Mouse (Mus musculus): ENCODE data around the gene Kmt2a.
"Not testable (repeated sequence)": the region's sequence is repeated elsewhere in the genome, so short reads cannot be mapped to it uniquely, and the experiment has no call there.

Gene Kmt2a

DNA sequence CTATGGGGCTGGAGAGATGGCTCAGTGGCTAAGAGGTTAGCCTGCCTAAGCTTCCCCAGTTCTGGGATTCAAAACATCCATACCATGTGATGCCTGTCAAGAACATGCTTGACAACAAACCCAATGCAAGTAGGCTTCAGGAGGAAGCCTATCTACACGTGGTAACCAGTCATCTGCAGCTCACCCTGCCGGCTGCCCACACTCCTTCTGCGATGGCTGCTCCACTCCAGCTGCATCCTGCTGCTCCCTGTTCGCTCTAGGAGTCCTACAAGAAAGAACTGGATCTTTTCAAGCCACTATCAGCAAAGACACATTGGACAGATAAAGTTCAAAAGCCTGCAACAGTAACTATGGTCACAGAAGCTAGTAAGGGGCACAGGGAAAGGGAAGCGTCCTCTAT is 63.6 kb downstream of the Kmt2a start:
- no peak for DNase-seq (ENCODE audit: low spot score)

- no peak for DNase-seq (ENCODE audit: low spot score)
These were observed 66.9 kb downstream of the Kmt2a start for GRCm38 (mm10) chr9:44814179-44814578.

DNA sequence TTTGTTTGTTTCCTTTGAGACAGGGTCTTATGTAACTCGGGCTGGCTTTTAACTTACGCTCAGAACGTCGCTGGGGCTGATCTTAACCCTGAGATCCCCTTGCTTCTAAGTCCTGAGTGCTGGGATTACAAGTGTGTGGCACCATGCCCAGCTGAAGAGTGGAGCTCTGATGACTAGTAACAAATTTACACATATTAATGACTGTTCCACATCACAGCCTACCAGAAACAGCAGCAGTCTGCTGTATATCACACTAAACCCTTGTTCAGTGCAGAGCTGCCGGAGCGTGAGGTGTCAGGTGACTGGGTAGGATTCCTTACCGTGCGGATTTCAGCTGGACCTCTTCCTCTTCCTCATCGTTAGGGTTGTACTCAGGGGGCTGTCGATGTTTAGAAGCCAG is 70.8 kb downstream of the Kmt2a start:
- no peak for DNase-seq (ENCODE audit: low spot score)

GRCm38 (mm10) chr9:44807778-44808177 is 73.3 kb downstream of the Kmt2a start:
- no peak for DNase-seq (ENCODE audit: low spot score)

DNA sequence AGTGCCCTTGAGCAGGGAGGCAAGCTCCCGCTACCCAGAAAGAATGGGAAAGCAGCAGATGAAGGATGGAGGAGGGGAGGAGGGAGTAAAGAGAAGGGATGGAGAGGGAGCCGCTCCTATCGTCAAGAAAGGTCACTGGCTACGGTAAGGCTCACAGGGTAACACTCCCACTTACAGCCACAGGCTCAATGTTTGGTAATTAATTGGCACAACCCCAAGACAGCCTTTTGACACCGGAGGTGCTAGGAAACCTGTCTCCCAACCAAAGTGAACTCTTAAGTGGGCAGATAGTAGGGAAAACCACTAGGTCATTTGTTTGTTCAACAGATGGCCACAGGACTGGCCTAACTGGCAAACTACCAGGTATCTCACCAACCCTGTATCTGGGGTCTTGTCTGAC is 74.0 kb downstream of the Kmt2a start:
- DNase-seq (ENCODE audit: low spot score) = no peak

DNA sequence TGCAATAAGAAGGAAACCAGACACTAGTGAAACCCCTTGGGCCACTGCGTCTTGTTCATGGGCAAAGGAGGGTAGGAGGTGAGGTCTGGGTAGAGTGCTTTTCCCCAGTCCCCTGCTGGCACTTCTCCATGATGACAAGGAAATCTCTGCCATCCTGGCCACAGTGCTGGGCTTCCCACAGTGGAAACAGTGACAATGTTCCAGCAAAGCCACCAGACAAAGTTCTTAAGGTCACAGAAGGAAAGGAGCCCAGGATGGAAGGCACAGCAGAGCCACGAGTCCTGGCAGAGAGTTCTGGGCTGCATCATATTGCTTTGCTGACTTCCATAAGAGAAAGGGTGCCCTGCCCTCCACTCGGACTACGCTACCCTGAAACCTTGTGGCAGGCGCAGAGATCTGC is 75.6 kb downstream of the Kmt2a start:
- no peak for DNase-seq (ENCODE audit: low spot score)

- DNase-seq (ENCODE audit: low spot score) = no peak
These were observed 76.4 kb downstream of the Kmt2a start for GRCm38 (mm10) chr9:44804678-44805077.

DNA sequence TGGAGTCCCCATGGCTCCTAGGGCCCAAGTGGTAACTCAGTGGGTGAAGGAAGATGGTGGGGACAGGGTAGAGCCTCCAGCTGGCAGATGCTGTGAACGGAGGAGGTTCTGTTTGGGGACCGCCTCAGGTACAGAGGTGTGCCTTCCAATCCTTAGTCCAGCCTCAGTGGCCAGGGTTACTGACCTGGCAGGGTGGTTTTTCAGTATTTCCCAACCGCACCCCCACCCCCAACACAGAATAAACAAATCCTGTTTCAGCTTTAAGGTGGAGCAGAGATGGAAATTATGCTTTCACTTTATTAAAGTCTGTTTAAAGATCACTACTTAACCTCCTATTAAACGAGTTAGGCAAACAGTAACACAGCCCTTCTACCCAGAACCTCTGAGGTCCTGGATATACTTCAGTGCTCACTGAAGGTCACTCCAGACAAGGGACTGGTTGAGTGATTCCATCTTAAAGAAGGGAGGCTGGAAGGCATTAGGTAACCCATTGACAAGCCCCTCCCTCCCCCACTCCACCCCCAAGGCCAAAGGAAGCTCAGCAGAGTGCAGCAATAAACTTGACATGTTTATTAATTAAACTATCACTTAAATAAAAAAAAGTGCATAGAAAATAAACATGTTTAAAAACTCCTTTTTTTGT is 78.2 kb downstream of the Kmt2a start, which contains the start of gene Ttc36:
Gene Ttc36, minus strand, starts transcription at position 265 of the 643 bp plus-strand sequence.
- DNase-seq (ENCODE audit: low spot score) = no peak

DNA sequence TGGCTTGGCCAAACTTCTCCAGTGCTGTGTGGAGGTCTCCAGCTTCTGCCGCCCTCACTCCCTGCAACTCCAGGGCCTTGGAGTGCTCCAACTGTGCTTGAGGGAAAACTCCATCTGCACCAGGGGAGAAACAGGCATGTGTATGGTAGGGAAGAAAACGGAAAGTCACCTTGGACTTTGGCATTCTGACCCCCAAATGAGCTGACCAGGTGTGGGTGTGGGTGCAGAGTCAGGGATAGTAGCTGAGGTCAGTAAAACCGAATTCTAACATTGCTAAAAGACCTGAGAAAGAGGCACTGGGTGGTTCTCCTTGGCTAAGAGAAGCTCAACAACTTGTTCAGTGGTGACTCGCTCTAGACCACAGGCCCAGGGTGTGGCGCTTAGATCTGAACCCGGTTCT is 79.4 kb downstream of the Kmt2a start:
- no peak for DNase-seq (ENCODE audit: low spot score)

GRCm38 (mm10) chr9:44799958-44800324 is 81.2 kb downstream of the Kmt2a start:
- no peak for DNase-seq (ENCODE audit: low spot score)

GRCm38 (mm10) chr9:44799102-44799957 is 81.8 kb downstream of the Kmt2a start, which contains the start of gene Tmem25:
Gene Tmem25 (minus strand): TSS chr9:44799307.
- DNase-seq (ENCODE audit: low spot score) = peak; percentile 83

DNA sequence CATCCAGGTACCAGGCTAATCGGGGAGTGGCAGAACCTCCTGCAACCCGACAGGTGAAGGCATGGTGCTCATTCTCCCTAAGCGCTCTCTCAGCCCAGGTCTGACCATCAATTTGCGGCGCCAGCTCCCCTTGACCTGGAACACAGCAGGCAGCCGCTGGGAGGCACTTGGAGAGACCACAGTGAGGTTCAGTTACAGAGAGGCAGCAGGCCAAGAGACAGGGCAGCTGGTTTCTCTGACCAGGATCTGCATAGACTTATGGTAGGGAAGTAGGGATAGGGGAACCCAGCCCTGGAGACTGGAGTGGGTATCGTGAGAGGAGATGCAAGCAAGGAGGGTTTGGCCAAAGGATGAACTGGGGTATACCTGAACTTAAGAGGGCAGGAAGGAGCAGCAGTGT is 82.8 kb downstream of the Kmt2a start:
- no peak for DNase-seq (ENCODE audit: low spot score)

- no peak for DNase-seq (ENCODE audit: low spot score)
These were observed 88.3 kb downstream of the Kmt2a start for GRCm38 (mm10) chr9:44792842-44793241.

- DNase-seq (ENCODE audit: low spot score) = peak; percentile 100
These were observed 108.1 kb downstream of the Kmt2a start for GRCm38 (mm10) chr9:44772750-44773651.

DNA sequence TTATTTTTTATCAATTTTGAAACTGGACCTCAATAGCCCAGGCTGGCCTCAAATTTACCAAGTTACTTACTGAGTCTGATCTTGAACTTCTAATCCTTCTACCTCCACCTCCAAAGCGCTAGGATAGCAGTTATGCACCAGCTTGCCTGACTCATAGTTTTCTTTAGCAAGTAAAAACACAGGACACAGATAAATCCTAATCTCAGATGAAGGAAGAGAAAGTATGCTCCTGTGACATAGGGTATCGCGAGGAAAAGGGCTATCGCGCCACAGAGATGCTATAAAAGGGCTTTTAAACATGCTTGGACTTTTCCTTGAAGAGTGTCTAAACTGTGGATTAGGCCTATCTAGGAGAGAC is 108.7 kb downstream of the Kmt2a start:
- no peak for DNase-seq (ENCODE audit: low spot score)

GRCm38 (mm10) chr9:44771376-44771775 is 109.7 kb downstream of the Kmt2a start:
- no peak for DNase-seq (ENCODE audit: low spot score)

DNA sequence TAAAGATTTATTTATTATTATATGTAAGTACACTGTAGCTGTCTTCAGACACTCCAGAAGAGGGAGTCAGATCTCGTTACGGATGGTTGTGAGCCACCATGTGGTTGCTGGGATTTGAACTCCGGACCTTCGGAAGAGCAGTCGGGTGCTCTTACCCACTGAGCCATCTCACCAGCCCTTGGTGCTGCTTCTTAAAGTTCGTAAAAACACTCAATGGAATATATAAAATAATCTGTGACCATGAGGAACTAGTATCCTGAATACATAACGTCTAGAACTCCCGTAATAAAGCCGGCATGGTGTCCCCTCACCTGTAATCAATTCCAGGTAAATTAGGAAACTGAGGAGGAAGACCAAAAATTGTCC is 113.1 kb downstream of the Kmt2a start:
- not testable (repeated sequence) for DNase-seq (ENCODE audit: low spot score)

DNA sequence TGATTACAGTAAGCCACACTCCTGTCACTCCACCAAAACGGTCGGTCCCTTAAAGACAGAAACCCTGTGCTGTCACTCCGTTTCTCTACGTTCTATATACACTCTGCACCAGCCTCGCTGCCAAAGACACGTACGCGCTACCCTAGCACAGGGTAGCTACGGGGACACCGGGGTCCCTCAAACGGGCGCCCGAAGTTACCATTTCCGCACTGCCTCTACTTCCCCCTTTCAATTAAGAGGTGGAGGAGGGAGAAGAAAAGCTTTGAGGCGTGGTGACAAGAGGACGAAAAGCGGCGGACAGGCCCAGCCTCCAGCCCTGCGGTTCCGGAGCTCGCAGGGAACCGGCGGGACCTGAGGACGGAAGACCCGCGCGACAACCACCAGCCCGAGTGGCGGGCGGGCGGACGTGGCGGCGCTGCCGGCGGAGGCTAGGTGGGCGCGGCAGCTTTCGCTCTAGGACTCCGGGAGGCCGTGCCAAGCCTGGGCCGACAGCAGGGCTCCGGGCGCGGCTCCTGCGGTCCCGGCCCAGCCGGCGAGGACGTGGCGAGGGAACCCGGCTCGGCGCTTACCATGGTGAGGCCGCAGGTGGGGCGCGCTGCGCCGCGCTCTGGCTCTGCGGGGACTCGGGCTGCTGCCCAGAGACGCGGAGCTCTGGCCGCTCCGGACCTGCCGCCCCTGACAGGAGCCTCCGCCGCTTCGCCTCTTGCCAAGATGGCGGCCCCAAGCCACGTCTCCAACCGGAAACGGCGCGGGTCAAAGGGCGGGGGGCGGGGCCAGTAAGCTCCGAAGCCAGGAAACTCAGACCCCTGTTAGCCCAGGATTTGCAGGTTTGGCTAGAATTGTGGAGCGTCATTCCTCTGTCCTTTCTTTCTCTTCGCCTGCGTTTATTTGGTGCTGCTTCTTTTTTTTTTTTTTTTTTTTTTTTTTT is 113.7 kb downstream of the Kmt2a start, which contains the start of the genes Arcn1 and Ift46:
Gene Arcn1, minus strand, starts transcription at position 745 of the 928 bp plus-strand sequence.
Gene Ift46, plus strand, starts transcription at position 808 of the 928 bp plus-strand sequence.
- peak; percentile 91 for DNase-seq (ENCODE audit: low spot score)

GRCm38 (mm10) chr9:44760873-44761272 is 120.2 kb downstream of the Kmt2a start:
- no peak for DNase-seq (ENCODE audit: low spot score)
